Mouse (Mus musculus) brain, embryonic 14.5 days (tissue): ENCODE results near the gene Lrrc51.

Experiments
- CTCF ChIP-seq: fragments of 200-500 bp; IDR thresholded peaks from 2 replicates; pipeline ENCODE4 v1.5.1; 2012; ENCODE audit warnings: inconsistent platforms, mild to moderate bottlenecking, moderate library complexity, borderline replicate concordance; ENCODE audit not compliant: insufficient read depth, insufficient read length; ENCODE audit errors: extremely low read depth
- POLR2A ChIP-seq: fragments of 200-500 bp; IDR thresholded peaks from 2 replicates; pipeline ENCODE4 v1.6.1; 2012; ENCODE audit warnings: mild to moderate bottlenecking, inconsistent platforms, borderline replicate concordance; ENCODE audit not compliant: poor library complexity, insufficient read depth, insufficient read length, severe bottlenecking; ENCODE audit errors: extremely low read depth

DNA sequence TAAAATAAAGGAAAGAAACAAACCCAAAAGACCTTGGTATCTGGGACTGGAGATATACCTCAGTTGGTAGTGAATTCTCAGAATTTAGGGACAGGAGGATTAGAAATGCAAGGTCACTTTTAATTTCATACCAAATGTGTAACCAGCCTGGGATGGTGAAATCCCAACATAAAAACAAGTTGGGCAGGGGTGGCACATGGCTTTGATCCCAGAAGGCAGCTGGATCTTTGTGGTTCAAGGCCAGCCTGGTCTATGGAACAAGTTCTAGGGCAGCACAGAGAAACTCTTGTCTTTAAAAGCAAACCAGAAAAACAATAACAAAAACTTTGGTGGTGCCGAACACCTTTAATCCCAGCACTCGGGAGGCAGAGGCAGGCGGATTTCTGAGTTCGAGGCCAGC is 66.2 kb downstream of the Lrrc51 start:
- TF ChIP-seq CTCF (no peak), POLR2A (no peak)
